Mouse (Mus musculus) layer of hippocampus, adult 9-11 months (tissue): ENCODE data around the gene Cryzl1.
A peak's percentile ranks its signal among the peaks of the same experiment; 100 is the strongest.

ENCODE experiments used
- DNase-seq: peaks from one replicate; pipeline ENCODE4 v3.0.0; 2022

Cryzl1 gene

DNA sequence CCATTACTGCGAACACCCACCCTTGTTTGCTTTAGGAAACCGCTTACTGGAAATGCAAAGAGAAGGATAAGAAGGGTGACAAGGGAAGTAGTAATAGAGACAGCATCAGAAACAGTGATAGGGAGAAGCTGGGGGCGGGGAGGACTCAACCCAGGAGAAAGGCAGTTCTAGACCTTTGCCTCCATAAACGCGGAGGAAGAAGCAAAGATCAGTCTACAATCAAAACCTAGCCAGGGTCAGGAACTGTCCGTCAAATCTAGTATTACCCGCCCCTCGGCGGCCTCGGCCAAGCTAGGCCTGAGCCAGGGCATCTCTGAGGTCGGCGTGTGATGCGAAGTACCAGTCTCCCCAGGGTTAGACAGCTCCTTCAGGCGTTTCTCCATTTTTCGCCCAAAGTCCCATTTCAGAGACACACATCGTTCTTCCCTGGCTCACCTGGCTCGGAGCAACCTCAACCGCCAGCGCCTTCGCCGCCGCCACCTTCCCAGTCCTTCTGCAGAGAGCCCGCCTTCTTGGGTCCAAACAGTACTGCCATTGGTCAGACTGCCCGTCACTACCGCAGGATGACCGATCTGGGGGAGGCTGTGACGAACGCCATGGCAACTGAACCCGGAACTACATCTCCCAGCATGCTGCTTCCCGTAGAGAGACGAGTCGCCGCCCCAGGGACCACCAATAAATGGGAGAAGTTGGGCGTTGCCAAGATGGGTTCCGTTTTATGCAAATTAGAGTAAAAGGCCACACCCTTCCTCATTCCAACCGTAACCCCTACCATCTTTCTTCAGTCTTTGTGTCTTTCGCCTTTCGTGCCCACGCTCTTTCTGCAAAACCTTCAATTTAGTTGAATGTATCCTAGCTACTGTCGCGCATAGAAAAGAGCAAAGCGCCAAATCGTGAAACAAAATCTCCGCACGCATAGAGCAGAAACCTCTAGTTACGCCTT lies at the start of gene Cryzl1:
Gene Cryzl1 (minus strand): TSS at position 853 of the 943 bp plus-strand sequence.
- peak; percentile 100 for DNase-seq

DNA sequence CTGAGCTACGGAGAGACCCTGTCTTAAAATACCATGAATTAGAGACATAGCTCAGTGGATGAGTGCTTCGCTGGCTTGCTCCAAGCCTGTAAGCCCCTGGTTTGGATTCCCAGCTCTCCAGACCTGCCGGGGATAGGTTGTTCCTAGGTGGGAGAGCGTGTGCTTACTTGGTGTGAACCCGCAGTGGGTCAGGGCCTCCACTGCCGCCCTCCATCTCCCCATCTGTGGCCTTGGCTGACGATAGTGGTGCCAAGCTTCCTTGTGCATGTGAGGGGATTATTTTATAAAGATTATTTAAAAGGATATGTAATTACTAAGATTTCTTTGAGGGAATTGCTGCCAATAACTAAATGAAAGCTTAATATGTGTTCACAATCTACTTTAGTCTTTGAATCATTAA lies 43.8 kb upstream of the Cryzl1 start:
- no peak for DNase-seq

- no peak for DNase-seq
These were observed 42.6 kb upstream of the Cryzl1 start for GRCm38 (mm10) chr16:91771334-91771733.

DNA sequence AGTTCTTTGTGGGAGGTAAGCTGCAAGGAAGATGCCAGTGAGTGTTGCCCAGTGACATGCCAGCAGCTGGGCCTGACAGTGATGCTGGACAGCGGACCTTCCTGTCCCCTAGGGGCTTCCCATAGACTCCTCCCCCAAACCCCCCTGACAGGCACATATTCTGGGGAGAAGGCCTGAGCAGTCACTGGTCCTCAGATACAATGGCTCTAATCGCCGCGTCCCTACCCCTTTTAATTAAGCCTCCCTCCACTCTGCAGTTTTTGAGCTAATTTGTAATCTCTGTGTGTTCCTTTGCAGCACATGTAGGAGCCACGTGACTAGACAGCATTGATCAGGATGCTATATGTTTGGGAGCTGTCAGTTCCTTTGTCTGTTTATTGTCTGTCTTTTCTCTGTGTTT lies 41.9 kb upstream of the Cryzl1 start:
- no peak for DNase-seq

DNA sequence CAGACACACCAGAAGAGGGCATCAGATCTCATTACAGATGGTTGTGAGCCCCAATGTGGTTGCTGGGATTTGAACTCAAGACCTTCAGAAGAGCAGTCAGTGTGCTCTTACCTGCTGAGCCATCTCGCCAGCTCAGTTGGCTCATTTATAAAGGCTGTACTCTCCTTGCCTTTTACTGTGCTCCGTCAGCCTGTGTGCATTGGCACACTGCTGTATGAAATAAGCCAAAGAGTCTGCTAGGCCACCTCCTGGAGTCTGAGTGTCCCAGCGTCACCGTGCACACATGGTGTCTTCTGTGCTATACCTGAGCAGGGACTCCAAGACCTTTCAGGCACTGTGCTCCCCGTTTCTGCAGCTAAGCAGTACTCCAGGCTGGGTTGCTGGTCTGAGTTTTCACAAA lies 41.1 kb upstream of the Cryzl1 start:
- no peak for DNase-seq

DNA sequence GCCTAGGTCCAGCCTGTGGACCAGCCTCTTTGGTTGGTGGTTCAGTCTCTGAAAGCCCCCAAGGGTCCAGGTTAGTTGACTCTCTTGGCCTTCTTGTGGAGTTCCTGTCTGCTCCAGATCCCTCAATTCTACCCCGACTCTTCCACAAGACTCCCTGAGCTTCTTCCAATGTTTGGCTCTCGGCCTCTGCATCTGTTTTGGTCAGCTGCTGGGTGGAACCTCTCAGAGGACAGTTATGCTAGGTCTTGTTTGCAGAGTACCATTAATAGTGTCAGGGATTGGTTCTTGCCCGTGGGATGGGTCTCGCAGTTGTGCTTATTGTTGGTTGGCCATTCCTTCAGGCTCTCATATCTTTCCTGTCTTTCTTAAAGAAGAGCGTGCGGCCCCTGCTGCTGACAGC lies 39.8 kb upstream of the Cryzl1 start:
- DNase-seq: no peak

GRCm38 (mm10) chr16:91767165-91767701 lies 38.5 kb upstream of the Cryzl1 start:
- no peak for DNase-seq

DNA sequence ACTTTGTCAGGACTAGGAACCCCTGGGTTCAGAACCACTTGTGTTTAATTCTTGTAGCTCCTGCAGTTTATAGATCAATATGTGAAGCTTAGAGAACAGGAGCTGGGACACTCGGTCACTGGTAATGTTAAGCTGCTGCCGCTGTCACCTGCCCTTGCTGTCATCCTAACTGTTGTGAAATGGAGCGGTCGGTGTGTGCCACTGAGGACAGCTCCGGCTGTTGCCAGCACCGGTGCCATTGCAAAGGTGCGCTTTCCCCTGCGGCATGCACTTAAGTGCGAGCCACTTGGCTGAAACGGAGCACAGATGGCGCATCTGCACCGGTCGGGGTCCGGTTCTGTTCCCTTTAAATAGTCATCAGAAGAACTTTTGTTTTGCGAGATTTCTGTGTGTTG lies 37.0 kb upstream of the Cryzl1 start:
- DNase-seq: no peak

GRCm38 (mm10) chr16:91765121-91765815 lies 36.5 kb upstream of the Cryzl1 start:
- no peak for DNase-seq

GRCm38 (mm10) chr16:91764414-91764813 lies 35.6 kb upstream of the Cryzl1 start:
- no peak for DNase-seq

- no peak for DNase-seq
These were observed 35.2 kb upstream of the Cryzl1 start for GRCm38 (mm10) chr16:91763975-91764374.

GRCm38 (mm10) chr16:91762476-91762875 lies 33.7 kb upstream of the Cryzl1 start:
- DNase-seq: no peak

DNA sequence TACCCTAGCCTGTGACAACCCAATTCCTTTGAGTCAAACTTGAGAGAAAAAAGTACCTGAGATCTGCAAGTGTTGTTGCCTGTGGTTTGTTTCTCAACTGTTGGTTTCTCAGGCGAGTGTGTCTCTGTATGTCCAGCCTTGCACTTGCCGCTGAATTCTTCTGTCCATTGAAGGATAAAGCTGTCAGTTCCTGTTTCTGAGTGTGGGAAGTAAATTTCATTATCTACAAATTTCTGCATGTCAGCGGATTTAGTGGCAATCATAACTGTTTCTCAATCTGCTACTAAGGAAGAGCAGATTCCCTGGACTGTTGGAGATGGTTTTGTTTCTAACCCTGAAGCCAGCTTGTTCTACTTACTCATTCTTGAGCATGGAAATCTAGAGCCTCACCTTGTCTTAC lies 33.0 kb upstream of the Cryzl1 start:
- no peak for DNase-seq

GRCm38 (mm10) chr16:91761202-91761601 lies 32.4 kb upstream of the Cryzl1 start:
- no peak for DNase-seq

DNA sequence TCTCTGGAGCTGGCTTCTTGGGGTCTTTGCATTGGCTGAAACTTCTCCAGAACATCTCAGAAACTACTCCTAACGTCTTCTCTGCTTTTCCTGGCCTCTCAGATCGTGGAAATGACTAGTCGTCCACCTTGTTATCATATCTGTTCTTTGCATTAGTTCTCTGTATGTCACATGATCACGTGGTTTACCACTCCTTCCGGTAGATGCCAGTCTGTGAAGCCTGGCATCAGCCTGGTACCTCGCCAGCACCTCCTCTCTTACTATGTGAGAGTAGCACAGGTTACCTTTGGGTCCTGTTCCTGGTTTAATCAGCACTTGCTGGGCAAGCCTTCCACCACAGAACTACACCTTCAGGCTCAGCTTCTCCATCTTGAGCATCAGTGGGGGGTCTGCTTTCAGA lies 26.2 kb upstream of the Cryzl1 start:
- DNase-seq: no peak

GRCm38 (mm10) chr16:91753611-91754010 lies 24.8 kb upstream of the Cryzl1 start:
- no peak for DNase-seq

DNA sequence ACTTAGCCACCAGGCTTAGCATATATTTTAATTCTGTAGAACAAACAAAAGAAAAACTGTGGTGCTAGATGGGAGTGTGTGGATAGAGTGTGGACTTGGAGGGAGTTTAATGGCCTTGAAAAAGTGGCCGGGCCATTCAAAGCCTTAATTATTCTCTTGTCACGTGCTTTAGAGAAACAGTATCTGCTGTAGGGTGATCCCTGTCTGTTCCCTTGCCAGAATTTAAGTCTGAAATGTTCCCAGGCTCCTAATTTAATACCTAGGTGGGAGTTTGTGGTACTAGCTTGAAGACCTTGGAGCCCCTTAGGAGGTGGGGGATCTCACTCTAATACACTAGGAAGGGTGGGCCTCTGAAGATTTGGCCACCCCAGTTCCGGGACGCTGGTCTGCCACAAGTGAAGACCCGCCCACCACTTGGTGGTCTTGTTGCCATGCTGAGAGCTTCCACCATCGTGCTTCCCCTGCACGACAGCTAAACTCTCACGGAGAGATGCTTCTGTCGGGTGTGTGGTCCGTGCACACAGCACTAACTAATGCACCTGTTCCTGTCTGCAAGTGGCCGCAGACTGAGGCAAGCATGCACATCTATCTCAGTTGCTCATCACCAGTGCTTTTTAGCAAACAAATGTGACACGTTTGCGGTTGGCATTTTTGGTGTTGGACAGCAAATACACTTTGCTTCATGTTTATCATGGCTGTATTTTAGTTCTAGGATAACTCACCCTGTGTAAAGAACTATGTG lies 23.0 kb upstream of the Cryzl1 start:
- DNase-seq: no peak

- no peak for DNase-seq
These were observed 18.8 kb upstream of the Cryzl1 start for GRCm38 (mm10) chr16:91747567-91747966.

GRCm38 (mm10) chr16:91746101-91746950 lies 17.6 kb upstream of the Cryzl1 start:
- DNase-seq: peak; percentile 87

DNA sequence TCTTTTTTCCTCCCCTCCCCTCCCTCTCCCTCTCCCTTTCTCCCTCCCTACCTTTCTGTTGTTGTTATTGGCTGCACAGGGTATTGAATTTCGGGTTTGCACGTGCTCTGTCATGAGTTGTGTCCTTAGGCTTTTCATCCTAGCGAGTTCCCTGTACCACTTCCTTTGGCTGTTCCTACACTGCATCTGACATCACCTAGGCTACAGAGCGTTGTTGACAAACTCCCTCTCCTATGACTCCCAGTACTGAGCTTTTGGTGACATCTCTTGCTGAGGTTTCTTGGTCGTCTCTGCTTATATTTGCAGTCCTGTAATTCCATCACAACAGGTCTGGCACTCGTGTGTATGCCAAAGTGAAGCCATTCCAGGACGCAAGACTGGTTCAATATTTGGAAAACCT lies 14.3 kb upstream of the Cryzl1 start:
- DNase-seq: no peak

DNA sequence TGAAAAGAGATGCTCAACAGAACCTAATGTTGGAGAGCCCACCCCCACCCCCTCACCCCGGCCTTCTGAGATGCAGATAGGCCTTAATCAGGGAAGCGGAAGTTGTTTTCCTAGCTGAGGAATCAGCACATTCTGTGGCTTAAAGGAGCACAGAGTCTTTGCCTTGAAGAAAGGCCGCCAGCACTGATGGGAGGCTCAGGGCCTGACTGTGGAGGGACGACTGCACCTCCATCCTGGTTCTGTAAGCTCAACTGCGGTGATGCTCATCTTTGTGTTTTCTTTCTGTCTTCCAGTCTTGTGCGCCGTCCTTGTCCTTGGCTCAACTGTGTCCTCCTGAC lies 12.1 kb upstream of the Cryzl1 start:
- DNase-seq: no peak

DNA sequence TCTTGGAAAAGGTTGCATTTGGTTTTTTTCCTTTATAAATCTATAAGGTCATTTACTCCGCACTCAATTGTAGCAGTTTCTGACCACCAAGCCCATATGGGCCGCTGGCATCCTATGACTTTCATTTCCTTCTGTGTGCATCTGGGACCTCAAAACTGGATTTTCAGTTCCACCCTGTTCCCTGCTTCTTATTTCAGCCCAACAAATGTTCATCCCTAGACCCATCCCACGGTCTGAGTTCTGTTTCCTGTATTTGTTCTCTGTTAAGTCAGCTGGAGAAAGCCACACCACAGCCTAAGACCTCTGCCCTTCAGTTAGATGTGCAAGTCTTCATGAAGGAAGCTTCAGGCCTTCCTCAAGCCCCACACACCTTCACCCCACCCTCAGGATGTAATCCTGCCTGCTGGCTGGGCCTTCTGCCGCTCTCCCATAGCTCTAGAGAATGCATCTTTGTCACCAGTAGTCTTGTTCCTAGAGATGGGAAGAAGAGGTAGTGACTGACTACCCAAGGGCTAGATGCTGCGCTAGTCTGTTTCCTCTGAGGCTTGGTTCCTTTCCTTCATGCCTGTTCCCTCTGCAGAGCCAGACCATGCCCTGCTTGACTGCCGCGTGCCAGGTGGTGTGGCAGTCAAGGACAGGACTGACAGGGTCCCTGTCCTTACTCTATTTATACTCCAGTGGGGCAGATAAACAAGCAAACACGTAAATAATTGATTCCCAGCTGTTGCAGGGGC lies 11.6 kb upstream of the Cryzl1 start:
- DNase-seq: no peak
